Mouse (Mus musculus) lung, postnatal 25 days (tissue): ENCODE measurements around the gene Foxa2.

Source experiments
- DNase-seq: peaks from one replicate; pipeline ENCODE4 v3.0.0; 2022; ENCODE audit warnings: low spot score

Gene Foxa2

DNA sequence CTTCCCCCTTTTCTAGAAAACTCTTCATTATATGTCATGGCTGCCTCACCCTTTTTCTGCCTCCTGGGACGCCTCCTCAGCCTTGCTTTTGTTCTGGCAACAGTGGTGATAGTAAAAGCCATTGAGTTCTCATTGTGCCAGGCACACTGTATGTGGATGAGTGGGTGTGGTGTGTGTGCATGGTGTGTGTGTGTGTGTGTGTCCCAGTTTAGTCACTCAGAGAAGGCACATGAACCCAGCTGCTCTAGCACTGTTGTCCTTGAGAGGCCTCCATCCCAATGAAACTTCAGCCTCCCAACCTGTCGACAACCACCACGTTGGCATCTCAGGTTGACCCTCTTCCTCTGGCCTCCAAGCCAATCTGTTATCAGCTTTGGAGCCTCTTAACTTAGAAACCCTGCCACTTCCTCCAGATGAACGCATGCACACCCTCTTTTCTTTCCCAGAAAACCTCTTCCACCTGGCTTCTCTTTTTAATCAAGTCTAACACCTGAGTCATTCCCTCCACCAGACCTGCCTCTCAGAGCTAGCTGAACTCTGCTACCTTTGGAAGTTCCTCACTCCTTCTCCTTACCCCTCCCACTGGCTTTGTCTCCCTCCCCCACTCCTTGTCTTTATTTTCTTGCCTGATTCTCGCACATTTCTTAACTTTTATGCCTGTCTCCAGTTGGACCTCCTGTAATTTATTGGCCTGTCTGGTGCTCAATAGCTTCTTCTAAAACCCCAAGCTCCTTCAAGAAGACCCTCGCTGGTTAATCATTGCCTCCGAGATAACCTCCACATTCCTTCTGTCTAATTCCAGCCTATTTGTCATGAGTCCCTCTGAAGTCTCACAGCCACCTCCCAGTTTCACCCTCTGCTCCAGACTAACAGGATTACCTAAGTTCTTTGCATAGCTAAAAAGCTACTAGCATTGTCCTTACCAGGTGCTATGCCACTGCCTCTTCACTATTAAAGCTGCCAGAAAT lies 41.9 kb downstream of the Foxa2 start:
- no peak for DNase-seq

DNA sequence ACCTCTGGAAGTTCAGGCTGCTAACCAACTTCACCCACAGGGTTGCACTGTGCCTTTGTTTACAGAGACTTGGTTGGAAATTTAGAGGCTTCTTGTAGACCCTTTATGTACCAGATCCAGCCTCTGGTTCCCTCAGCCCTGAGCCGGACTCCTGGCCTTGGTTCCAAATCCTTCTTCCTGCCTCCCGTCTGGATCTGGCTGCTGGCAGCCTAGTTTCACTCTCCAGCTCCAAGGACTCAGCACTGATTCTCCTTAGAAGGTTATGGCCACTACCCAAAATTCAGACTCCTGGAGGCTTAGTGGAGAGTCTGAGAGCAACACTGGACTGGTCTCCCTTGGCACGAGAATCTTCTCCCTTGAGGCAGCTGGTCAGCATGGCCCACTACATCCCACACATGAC lies 43.3 kb downstream of the Foxa2 start:
- DNase-seq = no peak

DNA sequence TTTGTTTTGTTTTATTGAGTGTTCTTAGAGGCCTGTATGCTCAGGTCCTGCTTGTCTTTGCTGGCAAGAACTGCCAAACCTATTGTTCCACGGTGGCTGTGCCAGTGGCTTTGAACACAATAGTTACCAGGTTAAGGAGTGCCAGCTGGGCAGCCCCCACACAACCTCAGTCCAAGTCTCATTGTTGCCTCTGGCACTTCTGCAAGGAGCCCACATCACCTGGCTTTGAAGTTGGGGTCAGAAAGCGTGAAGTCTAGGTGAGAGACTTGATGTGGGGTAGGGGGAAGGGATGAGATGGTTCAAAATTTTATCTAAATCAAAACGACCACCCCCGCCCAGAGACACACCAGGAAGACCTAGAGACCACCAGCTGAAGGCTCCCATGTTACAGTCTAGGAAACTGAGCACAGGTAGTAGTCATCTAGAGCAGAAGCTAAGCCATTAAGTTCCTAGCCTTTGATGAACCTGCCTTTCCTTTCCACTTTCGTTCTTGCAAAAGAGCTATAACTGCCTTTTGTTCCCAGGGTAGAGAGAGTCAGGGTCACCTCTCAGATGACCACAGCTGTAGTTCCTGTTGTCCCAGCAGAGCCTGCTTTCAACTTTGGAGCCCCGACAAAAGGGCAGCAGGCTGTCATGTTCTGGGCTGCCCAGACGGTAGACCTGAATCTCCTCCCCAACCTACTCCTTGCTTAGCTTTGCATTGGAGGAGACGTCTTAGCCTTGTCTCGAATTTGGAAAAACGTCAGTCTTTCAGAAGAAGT lies 48.4 kb downstream of the Foxa2 start:
- no peak for DNase-seq

DNA sequence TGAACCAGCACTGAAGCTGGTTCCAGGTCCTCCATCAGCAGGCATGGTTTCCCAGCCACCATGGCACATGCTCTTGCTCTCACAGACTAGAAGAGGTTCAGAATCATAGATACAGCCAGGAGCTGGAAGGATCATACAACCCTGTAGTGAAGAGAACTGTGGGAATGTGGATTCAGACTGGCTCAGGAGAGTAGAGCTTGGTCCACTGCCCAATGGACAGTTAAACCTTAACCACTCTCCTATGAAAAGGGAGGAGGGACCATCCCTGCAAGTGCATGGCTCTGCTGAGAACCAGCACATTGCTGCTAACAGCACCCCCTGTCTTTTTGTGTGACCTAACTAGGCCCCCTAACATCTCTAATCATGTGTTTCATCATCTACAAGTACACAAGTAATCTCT lies 50.0 kb downstream of the Foxa2 start:
- DNase-seq = no peak

DNA sequence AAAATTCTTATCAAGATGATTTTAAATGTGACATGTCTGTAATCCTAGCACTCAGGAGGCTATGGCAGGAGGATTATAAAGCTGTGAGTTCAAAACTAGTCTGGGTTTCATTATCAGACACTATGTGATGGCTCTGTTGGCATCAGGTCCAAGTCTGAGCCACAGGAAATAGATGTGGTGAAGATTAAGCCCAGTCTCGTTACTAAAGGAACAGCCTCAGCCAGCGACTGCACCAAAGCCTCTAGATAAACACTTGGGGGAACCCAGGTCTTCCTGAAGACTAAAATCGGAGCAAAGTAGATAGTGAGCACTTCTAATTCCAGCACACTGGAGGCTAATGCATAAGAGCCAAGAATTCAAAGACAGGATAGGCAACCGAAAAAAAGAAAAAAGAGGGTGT lies 52.9 kb downstream of the Foxa2 start:
- no peak for DNase-seq

DNA sequence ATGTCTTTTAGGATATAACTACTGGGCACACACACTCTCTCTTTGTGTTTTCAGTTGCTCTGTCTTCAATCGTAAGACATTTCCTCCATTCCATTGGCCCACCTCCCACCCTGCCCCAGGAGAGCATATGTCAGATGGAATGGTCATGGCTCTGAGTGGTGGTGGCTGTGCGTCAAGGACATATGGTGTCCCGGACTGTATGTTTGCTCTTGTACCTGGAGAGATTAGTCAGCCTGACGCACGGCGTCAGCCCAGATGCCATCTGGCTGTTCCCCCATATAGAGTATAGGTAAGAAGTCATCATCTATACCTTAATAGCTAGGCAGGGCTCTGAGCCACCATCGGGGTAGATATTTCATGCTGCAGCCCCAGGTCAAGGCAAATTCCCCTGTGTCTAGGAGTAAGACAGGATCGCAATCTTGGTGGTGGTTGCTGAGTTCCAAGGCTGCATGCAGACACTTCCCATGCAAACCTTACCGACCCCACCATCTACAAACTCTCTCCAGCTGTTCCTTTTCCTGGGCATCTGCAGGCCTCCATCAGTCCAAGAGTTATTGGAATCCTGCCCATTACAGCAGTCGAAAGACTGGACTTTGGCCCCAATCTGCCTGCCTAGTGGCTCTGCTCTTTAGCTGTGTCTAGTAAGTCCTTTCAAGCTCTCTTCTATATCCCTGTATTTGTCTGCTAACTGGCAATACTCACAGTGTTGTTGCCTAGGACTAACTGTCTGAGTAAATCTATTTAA lies 53.7 kb downstream of the Foxa2 start:
- no peak for DNase-seq
